Mouse (Mus musculus) embryonic facial prominence, embryonic 10.5 days (tissue): ENCODE measurements around the gene N4bp3. TPM values are rescaled to one million over a fixed set of nuclear protein-coding genes. Genes with fewer than 3 reads are reported as not detected.
"Not testable (repeated sequence)": the region's sequence is repeated elsewhere in the genome, so short reads cannot be mapped to it uniquely, and the experiment has no call there.

ENCODE experiments used
- DNase-seq: peaks from one replicate; pipeline ENCODE4 v3.0.0-alpha.2; 2017; ENCODE audit warnings: low spot score
- H3K27ac ChIP-seq: fragments of 300-500 bp; sonication (generic); replicated peaks from 2 replicates; pipeline ENCODE4 v1.5.1; 2016; ENCODE audit warnings: mild to moderate bottlenecking
- H3K27me3 ChIP-seq: fragments of 300-500 bp; sonication (generic); replicated peaks from 2 replicates; pipeline ENCODE4 v1.6.1; 2016; ENCODE audit warnings: low read depth, mild to moderate bottlenecking; ENCODE audit not compliant: poor library complexity, severe bottlenecking
- H3K36me3 ChIP-seq: fragments of 300-500 bp; sonication (generic); replicated peaks from 2 replicates; pipeline ENCODE4 v1.6.1; 2016; ENCODE audit warnings: mild to moderate bottlenecking, moderate library complexity
- H3K4me1 ChIP-seq: fragments of 300-500 bp; sonication (generic); 2 replicates; pipeline ENCODE4 v1.6.1; 2016
- H3K4me3 ChIP-seq: fragments of 300-500 bp; sonication (generic); 2 replicates; pipeline ENCODE4 v1.5.1; 2016; ENCODE audit warnings: mild to moderate bottlenecking, moderate library complexity
- H3K9me3 ChIP-seq: fragments of 300-500 bp; sonication (generic); 2 replicates; pipeline ENCODE4 v1.6.1; 2016; ENCODE audit warnings: mild to moderate bottlenecking
- WGBS: fragments of 180-500 bp; shearing (Covaris S2); methylation state at CpG from one replicate; pipeline ENCODE4 v1.1.7; 2016; 5-methylcytosine and 5-hydroxymethylcytosine counted together
- polyA plus RNA-seq: library from polyadenylated mRNA; unstranded; fragments of >200 nt; fragmentation: Nextera tagmentation; extraction: Ambion mirVana; gene quantifications from 2 replicates; pipeline ENCODE4 v1.2.1, GENCODE M21; 2016

The N4bp3 gene
- polyA plus RNA-seq, 1 experiment from 2014 or later, result 17.4 TPM

DNA sequence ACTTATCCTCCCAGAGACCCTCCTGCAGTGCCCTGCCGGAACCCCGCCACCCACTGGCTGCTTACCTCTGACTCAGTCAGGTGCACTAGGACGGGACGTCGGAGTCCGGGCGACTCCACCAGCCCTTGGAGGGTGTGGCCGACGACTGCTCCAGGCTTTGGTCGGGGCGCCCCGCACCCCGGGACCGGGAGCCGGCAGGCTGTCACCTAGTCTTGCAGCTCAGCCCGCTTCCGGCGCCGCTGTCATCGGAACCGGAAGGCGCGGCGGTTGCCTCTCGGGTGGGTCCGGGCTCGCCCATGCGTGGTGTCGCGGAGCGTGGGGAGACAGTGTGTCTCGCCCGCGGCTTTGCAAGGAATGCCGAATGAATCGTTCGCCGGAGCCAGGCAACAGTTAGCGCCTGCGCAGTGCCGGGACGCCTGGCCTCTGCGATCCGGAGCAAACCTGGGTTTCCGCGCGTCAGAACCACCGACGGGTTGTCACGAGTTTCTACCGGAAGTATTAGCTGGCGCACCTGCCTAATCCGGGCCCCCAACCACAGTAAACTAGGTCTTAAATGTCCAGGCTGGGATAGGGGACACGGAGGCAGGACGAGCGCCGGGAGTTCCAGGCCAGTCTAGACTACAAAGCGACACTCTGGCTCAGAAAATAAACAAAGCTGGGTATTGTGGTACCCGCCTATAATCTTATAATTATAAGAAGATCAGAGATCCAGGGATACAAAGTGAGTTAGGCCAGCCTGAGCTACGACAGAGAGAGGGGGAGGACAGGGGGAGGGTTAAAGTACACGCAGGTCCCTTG lies 14.9 kb downstream of the N4bp3 start, which contains the start of gene Rmnd5b:
TSS of gene Rmnd5b (minus strand) at position 372 of the 798 bp plus-strand sequence.
- Histone ChIP-seq H3K9me3 (no peaks in the 10 kb centered on the region), H3K4me1 (peaks cover 30% of the 10 kb centered on the region), H3K27me3 (no peaks in the 10 kb centered on the region), H3K4me3 (peak within 1 kb of the TSS; percentile 90), H3K36me3 (0 out of 2 replicates have a peak, but pooled peaks cover 5% of the 10 kb centered on the region), H3K27ac (peak within 1 kb of the TSS; percentile 86)
- peak; percentile 89 for DNase-seq
- under 1% methylated on average over 61 of the region's 61 CpGs for WGBS

DNA sequence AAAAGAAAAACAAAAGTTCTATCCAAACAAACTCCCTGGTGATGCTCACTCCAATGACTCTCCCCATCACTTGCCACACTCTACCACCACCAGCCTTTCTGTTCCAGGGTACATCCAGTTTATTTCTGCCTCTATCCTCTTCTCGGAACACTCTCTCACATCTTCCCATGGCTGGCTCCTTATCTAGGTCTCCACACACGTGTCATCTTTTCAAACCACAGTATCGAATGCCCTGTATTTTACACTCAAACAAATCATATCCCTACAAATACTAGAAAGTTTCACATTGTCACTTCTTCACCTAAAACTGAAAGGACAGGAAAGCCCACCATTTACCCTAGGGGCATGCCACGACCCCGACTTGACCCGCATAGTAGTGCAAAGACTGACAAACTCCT lies 15.5 kb downstream of the N4bp3 start:
- 0 out of 2 replicates have a peak, but pooled peaks cover 5% of the 10 kb centered on the region for H3K36me3 ChIP-seq
- WGBS, result 21% methylated on average over 6 of the region's 6 CpGs
- H3K27ac ChIP-seq, result peak overlapping the region; percentile 86
- no peaks in the 10 kb centered on the region for H3K9me3 ChIP-seq
- no peaks in the 10 kb centered on the region for H3K27me3 ChIP-seq
- DNase-seq, result no peak
- H3K4me1 ChIP-seq, result peaks cover 30% of the 10 kb centered on the region
- peak overlapping the region; percentile 90 for H3K4me3 ChIP-seq

DNA sequence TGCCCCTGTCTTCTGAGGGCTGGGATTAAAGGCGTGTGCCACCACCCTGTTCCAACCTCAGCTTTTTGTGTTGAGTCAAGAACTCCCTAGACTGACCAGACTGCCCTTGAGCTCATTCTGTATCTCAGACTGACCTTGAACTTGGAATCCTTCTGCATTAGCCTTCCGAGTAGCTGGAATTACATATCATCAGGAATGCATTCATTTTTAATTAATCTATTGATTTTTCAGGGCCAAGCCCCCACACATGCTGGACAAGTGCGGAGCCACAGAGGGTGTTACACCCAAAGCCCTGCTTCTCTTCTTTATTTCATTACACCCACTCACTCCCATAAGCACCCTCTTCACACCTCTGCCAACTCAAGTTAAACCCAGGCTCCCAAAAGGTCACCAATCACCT lies 16.9 kb downstream of the N4bp3 start:
- H3K4me1 ChIP-seq, result peaks cover 30% of the 10 kb centered on the region
- H3K27ac ChIP-seq, result no peak overlapping the region
- WGBS, result 89% methylated on average over 3 of the region's 3 CpGs
- H3K27me3 ChIP-seq, result no peaks in the 10 kb centered on the region
- peaks cover 16% of the 10 kb centered on the region for H3K36me3 ChIP-seq
- H3K4me3 ChIP-seq, result no peak overlapping the region
- no peak for DNase-seq
- H3K9me3 ChIP-seq, result no peaks in the 10 kb centered on the region

DNA sequence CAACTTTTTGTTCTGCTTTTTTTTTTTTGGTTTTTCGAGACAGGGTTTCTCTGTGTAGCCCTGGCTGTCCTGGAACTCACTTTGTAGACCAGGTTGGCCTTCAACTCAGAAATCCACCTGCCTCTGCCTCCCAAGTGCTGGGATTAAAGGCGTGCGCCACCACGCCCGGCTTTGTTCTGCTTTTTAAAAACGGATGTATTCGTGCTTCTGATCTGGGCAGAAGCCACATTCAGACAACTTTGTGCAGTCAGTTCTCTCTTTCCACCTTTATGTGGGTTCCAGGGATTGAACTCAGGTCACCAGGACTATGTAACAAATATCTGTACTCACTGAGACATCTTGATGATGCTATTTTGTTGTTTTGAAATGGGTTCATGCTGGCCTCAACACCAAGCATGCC lies 17.4 kb downstream of the N4bp3 start:
- not testable (repeated sequence) for DNase-seq, H3K27ac ChIP-seq, H3K4me3 ChIP-seq, H3K27me3 ChIP-seq, H3K9me3 ChIP-seq
- Histone ChIP-seq H3K36me3 (peaks cover 20% of the 10 kb centered on the region), H3K4me1 (peaks cover 26% of the 10 kb centered on the region)
- WGBS, result 94% methylated on average over 7 of the region's 7 CpGs

DNA sequence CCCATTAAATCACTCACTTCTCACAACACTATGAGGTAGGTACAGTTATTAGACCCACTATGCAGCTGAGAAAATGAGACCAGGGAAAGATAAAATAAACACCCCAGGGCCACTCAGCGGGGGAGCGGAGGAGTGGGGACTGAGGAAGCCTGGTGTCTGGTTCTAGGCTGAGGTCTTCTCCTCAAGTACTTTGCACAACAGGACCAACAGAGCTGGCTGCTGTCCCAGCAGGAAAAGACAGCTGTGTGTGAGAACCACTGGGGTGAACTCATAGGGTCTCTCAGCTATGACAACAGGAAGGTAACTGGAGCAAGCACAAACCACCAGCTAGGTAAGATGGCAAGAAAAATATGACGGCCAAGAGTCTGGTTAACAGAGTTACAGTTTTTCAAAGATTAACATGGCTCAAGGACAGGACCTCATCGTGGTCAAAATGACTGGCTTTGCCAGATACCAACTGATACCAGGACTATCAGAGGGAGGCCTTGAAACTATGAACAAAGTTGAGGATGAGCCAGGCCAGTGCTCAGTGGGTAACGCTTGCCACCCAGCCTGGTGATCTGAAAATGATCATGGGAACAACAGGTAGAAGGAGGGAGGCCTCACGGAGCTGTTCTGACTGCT lies 18.4 kb downstream of the N4bp3 start:
- no peak overlapping the region for H3K4me3 ChIP-seq
- no peaks in the 10 kb centered on the region for H3K27me3 ChIP-seq
- no peak overlapping the region for H3K27ac ChIP-seq
- H3K36me3 ChIP-seq, result peaks cover 28% of the 10 kb centered on the region
- 90% methylated on average over 6 of the region's 6 CpGs for WGBS
- DNase-seq, result no peak
- peaks cover 18% of the 10 kb centered on the region for H3K4me1 ChIP-seq
- no peaks in the 10 kb centered on the region for H3K9me3 ChIP-seq

DNA sequence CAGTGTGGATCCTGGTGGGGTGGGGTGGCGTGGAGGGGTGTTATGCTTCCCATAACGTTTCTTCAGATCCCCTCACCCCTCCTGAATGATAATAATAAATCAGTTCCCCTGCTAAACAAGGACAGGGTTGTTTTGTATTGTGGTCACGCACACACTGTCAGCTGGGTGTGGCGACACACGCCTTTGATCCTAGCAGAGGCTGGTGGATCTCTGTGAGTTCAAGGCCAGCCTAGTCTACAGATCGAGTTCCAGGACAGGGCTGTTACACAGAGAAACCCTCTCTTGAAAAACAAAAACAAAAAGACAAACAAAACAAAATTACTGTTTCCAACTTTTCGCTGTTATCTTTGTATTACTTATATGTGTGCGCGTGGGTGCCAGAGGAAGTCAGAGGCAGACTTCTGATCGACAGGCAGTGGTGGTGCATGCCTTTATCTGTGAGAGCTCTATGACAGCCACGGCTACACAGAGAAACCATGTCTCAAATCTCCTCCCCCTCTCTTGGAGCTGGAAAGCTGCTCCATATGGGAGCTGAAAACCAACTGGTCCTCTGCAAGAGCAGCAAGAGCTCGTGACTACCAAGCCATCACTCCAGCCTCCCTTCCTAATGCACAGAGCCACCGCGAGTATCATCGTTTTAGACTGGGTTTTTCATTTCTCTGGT lies 20.9 kb downstream of the N4bp3 start:
- Histone ChIP-seq H3K27ac (no peak overlapping the region), H3K36me3 (peaks cover 53% of the 10 kb centered on the region), H3K4me1 (peaks cover 1% of the 10 kb centered on the region; the same call in 1 of the 2 replicates), H3K9me3 (no peaks in the 10 kb centered on the region), H3K27me3 (no peaks in the 10 kb centered on the region), H3K4me3 (no peak overlapping the region)
- no peak for DNase-seq
- 86% methylated on average over 15 of the region's 15 CpGs for WGBS

DNA sequence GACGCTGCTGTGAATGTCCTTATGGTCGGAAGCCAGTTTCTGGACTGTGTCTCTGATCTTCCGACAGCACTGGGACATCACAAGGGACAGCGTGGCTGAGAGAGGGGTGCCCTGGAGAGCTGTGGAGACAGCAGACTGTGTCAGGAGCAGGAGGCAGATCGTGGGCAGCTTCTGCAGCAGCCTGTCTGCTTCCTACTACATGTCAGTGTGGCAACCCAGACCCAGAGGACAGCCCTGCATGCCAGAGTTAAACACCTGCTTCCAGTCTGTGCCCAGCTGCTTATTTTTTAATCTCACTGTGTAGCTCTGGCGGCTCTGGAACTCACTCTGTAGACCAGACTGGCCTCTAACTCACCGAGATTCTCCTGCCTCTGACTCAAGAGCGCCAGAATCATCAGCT lies 22.7 kb downstream of the N4bp3 start:
- no peak for DNase-seq
- H3K4me1 ChIP-seq, result no peaks in the 10 kb centered on the region
- H3K27ac ChIP-seq, result no peak overlapping the region
- H3K4me3 ChIP-seq, result no peak overlapping the region
- 91% methylated on average over 8 of the region's 8 CpGs for WGBS
- H3K27me3 ChIP-seq, result no peaks in the 10 kb centered on the region
- peaks cover 66% of the 10 kb centered on the region for H3K36me3 ChIP-seq
- no peaks in the 10 kb centered on the region for H3K9me3 ChIP-seq

DNA sequence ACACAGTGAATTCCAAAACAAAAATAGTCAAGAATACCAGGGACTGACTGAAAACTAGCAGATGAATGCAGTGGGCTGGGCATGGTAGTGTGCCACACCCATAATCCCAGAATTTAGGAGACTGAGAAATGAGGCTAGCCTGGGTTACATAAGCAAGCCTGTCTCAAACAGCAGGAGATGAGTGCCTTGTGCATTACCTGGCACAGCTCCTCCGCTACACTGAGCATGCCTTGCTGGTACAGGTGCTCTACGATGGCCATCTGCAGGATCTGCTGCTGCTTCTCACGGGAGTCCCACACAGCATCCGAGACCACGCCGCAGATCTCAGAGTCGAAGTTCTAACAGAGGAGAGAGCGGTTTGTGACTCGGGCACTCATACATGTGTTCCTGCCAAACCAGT lies 23.2 kb downstream of the N4bp3 start:
- H3K4me3 ChIP-seq, result no peak overlapping the region
- no peak overlapping the region for H3K27ac ChIP-seq
- no peaks in the 10 kb centered on the region for H3K27me3 ChIP-seq
- H3K36me3 ChIP-seq, result peaks cover 71% of the 10 kb centered on the region
- DNase-seq, result no peak
- H3K9me3 ChIP-seq, result no peaks in the 10 kb centered on the region
- H3K4me1 ChIP-seq, result no peaks in the 10 kb centered on the region
- WGBS, result 89% methylated on average over 9 of the region's 9 CpGs

DNA sequence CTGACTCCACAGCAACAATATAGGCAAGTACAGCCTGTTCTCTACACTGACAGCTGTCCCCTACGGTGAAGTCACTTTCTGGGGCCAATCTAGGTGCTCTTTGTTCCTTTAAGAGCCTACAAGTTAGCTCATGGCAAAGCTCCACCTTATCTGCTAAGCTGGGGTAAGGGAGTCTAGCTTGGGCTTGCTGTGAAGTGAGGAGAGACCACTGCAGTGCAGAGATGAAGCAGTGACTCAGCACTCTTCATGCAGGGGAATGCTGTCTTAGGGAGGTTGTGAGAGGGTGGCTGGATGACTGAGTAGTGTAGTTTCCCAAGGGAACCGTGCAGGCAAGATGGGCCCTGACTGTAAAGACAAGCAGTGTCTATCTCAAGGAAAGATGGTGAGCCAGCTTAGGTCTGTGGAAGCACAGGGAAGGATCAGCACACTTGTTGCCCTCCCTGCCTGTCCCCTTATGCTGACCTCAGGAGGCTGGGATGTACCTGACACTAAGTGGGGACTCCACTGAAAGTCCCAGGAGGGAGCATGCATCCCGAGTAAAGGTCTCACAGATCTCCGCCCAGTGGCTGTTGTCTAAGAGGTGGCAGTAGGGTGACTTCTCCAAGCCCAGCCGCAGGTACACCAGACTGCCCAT lies 25.3 kb downstream of the N4bp3 start:
- DNase-seq, result no peak
- H3K4me3 ChIP-seq, result no peak overlapping the region
- H3K27ac ChIP-seq, result no peak overlapping the region
- WGBS, result 82% methylated on average over 5 of the region's 5 CpGs
- peaks cover 13% of the 10 kb centered on the region for H3K4me1 ChIP-seq
- no peaks in the 10 kb centered on the region for H3K27me3 ChIP-seq
- H3K36me3 ChIP-seq, result peaks cover 88% of the 10 kb centered on the region
- H3K9me3 ChIP-seq, result no peaks in the 10 kb centered on the region

DNA sequence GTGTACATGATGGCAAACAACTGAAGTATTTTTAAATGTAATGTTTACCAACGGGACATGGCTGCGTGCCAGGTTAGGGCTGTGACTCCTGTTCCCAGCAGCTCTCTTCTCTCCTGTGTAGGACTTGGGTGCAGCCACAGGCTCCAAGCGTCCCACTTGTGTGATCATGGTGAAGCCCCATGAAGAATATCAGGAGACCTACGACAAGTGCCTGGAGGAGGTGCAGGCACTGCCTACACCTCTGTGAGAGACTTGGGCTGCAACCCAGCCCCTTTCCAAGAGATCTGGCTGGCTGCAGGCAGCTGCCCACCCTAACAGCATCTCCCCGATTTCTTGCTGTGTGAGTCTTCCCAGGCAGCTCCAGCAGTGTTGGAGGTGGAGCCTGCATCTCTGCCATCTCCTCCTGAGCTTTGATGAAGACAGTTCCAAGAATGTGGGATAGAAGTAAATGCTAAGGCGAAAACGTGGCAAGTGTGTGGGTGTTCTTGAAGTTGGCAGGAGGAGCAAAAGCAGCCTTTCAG lies 27.6 kb downstream of the N4bp3 start:
- Histone ChIP-seq H3K4me1 (peaks cover 16% of the 10 kb centered on the region), H3K27ac (no peak overlapping the region), H3K9me3 (no peaks in the 10 kb centered on the region), H3K27me3 (no peaks in the 10 kb centered on the region), H3K36me3 (peaks cover 73% of the 10 kb centered on the region), H3K4me3 (no peak overlapping the region)
- DNase-seq, result no peak
- 91% methylated on average over 7 of the region's 7 CpGs for WGBS

DNA sequence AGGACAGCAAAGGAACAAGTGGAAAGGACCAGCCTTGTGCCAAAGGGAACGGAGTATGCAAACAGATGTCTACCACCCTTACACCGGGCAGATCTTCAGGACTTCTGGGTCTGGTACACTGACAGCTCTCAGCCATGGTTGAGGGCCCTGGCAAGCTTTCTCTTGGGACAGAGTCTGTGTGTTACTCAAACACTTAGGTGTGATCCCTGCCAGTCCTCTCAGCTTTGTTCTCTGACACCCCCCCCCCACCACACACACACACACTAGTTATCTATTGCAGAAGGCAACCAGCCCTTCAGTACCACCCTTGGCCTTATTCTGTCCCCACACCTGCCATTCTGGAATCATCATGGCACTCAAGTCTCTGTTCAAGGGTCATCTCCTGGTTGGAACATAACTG lies 28.9 kb downstream of the N4bp3 start:
- DNase-seq, result no peak
- no peaks in the 10 kb centered on the region for H3K27me3 ChIP-seq
- H3K36me3 ChIP-seq, result peaks cover 60% of the 10 kb centered on the region
- peak overlapping the region; percentile 92 for H3K4me3 ChIP-seq
- peaks cover 16% of the 10 kb centered on the region for H3K4me1 ChIP-seq
- 96% methylated on average over 2 of the region's 2 CpGs for WGBS
- no peaks in the 10 kb centered on the region for H3K9me3 ChIP-seq
- no peak overlapping the region for H3K27ac ChIP-seq

DNA sequence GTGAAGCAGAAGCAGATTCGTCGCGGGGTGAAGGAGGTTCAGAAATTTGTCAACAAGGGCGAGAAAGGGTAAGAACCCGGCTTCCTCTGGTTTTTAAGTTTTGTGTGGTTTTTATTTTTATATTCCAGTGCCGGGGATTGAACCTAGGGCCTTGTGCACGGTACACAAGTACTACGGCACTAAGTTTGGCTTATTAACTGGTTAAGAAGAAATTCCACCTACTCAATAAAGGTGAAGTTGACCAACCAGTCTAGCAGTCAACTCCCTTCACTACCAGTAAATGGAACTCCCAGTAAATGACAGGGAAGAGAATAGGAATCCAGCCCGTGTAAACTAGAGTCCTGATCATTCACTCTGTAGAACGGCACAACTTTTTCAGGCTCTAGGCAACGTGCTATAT lies 30.6 kb downstream of the N4bp3 start:
- no peaks in the 10 kb centered on the region for H3K9me3 ChIP-seq
- H3K4me3 ChIP-seq, result peak overlapping the region; percentile 92
- peak overlapping the region; percentile 88 for H3K27ac ChIP-seq
- no peaks in the 10 kb centered on the region for H3K27me3 ChIP-seq
- peaks cover 43% of the 10 kb centered on the region for H3K36me3 ChIP-seq
- DNase-seq, result no peak
- WGBS, result 2% methylated on average over 11 of the region's 11 CpGs
- H3K4me1 ChIP-seq, result peaks cover 26% of the 10 kb centered on the region
